9 mouse cellular contexts compared by ENCODE assay signal in the genomic region with DNA sequence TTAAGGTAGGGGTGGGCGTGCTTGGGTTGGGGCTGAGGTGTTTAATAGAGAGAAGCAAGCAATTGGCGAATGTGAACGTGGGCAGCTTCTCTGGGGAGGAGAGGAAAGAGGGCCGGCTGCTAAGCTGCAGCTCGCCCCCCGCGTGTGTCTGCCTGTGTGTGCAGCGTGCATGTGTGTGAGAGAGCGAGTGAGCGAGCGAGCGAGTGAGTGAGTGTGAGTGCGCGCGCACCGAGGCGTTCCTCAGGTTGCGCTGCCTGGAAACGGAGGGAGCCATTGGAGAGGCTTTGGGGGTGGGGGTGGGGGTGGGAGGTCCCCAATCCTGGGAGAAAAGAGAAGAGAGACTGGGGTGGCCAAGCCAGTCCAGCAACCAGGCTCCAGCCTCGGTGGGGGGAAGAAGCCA.
DNase-seq lines count a peak whose midpoint lies in the region; ATAC-seq and TF ChIP-seq lines count a peak whose summit lies in the region.
"Had no signal": no experiment of that assay in that cellular context is flagged by ENCODE, and none has a peak within 500 bp of the region (broad histone marks: within the 10 kb centered on the region; RNA-seq: fewer than 3 reads in every experiment).

No protein-coding gene starts in this region.

- H3K4me2 ChIP-seq in lung, embryonic 15.5 days, result peak overlapping the region; percentile 66
- peak overlapping the region; percentile 94 for H3K4me2 ChIP-seq in forebrain, embryonic 11.5 days (ENCODE audit: low read depth, low read length, severe bottlenecking)
- H3K4me2 ChIP-seq in neural tube, embryonic 13.5 days, result peak overlapping the region; percentile 95

- ATAC-seq in lung, embryonic 15.5 days (ENCODE audit: borderline replicate concordance, extremely low read depth, low FRiP score, low TSS enrichment), result no peak
- peak; percentile 57 for ATAC-seq in forebrain, embryonic 11.5 days (replicated peaks; ENCODE audit: low FRiP score)
- ATAC-seq in neural tube, embryonic 13.5 days (ENCODE audit: low read depth), result peak; percentile 42

- DNase-seq in lung, adult 2 months, result no peak
- peak; percentile 76 for DNase-seq in forebrain, embryonic 11.5 days (ENCODE audit: low spot score)
- DNase-seq in layer of hippocampus, adult 9-11 months, result peak; percentile 75
- no peak for DNase-seq in B cell, adult 2 months
- no peak for DNase-seq in thymus, postnatal 36 days
- no peak for DNase-seq in gastrocnemius, postnatal 14 days

- no peak overlapping the region for H3K27ac ChIP-seq in lung, embryonic 15.5 days
- no peak overlapping the region for H3K27ac ChIP-seq in forebrain, embryonic 11.5 days (ENCODE audit: low read depth, low read length)
- no peak overlapping the region; the same call in 1 of the 2 replicates for H3K27ac ChIP-seq in neural tube, embryonic 13.5 days (replicated peaks)
- H3K27ac ChIP-seq: macrophage had no signal

- peaks cover 50% of the 10 kb centered on the region for H3K27me3 ChIP-seq in lung, embryonic 15.5 days
- peaks cover 35% of the 10 kb centered on the region for H3K27me3 ChIP-seq in forebrain, embryonic 11.5 days (ENCODE audit: control insufficient read depth, insufficient read depth, low read length)
- peaks cover 69% of the 10 kb centered on the region for H3K27me3 ChIP-seq in neural tube, embryonic 13.5 days

- TF ChIP-seq CTCF in lung, adult 2 months (IDR thresholded peaks at IDR 0.05; ENCODE audit: insufficient read depth, low read length), result no peak

- no peak overlapping the region for H3K9ac ChIP-seq in lung, embryonic 15.5 days
- H3K9ac ChIP-seq in forebrain, embryonic 11.5 days (ENCODE audit: low read length), result peak overlapping the region; percentile 48
- peak overlapping the region; percentile 72 for H3K9ac ChIP-seq in neural tube, embryonic 13.5 days

- H3K36me3 ChIP-seq in lung, embryonic 15.5 days, result no peaks in the 10 kb centered on the region
- no peaks in the 10 kb centered on the region for H3K36me3 ChIP-seq in forebrain, embryonic 11.5 days (ENCODE audit: control insufficient read depth, insufficient read depth, low read length)
- H3K36me3 ChIP-seq in neural tube, embryonic 13.5 days, result no peaks in the 10 kb centered on the region

- H3K4me3 ChIP-seq in lung, embryonic 15.5 days, result peak overlapping the region; percentile 31
- H3K4me3 ChIP-seq in lung, adult 2 months (replicated peaks; ENCODE audit: extremely low read depth, low read depth, low read length), result no peak overlapping the region
- H3K4me3 ChIP-seq in forebrain, embryonic 11.5 days (ENCODE audit: low read depth, low read length), result peak overlapping the region; percentile 46
- peak overlapping the region; percentile 52 for H3K4me3 ChIP-seq in neural tube, embryonic 13.5 days

- TF ChIP-seq POLR2A in lung, adult 2 months (IDR thresholded peaks at IDR 0.05; ENCODE audit: borderline replicate concordance, extremely low read depth, low read depth, low read length), result no peak

- H3K9me3 ChIP-seq in lung, embryonic 15.5 days, result no peaks in the 10 kb centered on the region
- no peaks in the 10 kb centered on the region for H3K9me3 ChIP-seq in forebrain, embryonic 11.5 days (ENCODE audit: control insufficient read depth, low read length)
- H3K9me3 ChIP-seq in neural tube, embryonic 13.5 days, result no peaks in the 10 kb centered on the region

- peaks cover 8% of the 10 kb centered on the region; the same call in 1 of the 2 replicates for H3K4me1 ChIP-seq in lung, embryonic 15.5 days
- H3K4me1 ChIP-seq in lung, adult 2 months (ENCODE audit: control insufficient read depth, insufficient read depth, low read length), result no peaks in the 10 kb centered on the region
- peaks cover 7% of the 10 kb centered on the region; the same call in 1 of the 2 replicates for H3K4me1 ChIP-seq in forebrain, embryonic 11.5 days (replicated peaks; ENCODE audit: control insufficient read depth, insufficient read depth, low read length)
- peaks cover 24% of the 10 kb centered on the region for H3K4me1 ChIP-seq in neural tube, embryonic 13.5 days (replicated peaks)

- 3% methylated on average over 20 of the region's 20 CpGs for WGBS in lung, embryonic 15.5 days
- WGBS in lung, adult 2 months, result 2% methylated on average over 20 of the region's 20 CpGs
- under 1% methylated on average over 20 of the region's 20 CpGs for WGBS in forebrain, embryonic 11.5 days
- WGBS in neural tube, embryonic 13.5 days, result under 1% methylated on average over 20 of the region's 20 CpGs

- intact Hi-C loops in gastrocnemius, postnatal 14 days (cut with DNase I; ENCODE audit: low total_unique reads), result no loop called here

Comparison
In these comparisons a context has a peak if more than half of its experiments do, and no peak if none do; other contexts are left out.
1. DNase-seq: peak in forebrain, embryonic 11.5 days (single experiment) and layer of hippocampus, adult 9-11 months (single experiment); none in lung, adult 2 months (single experiment), B cell, adult 2 months (0 of 2), thymus, postnatal 36 days (0 of 2) and gastrocnemius, postnatal 14 days (single experiment).
2. Peak in every context shown above with its lines, with median percentiles within 50 percentile points of each other: H3K4me2 ChIP-seq.